Mouse (Mus musculus): ENCODE results near the gene Frmpd1.

The Frmpd1 gene

GRCm38 (mm10) chr4:45275770-45276169 is 91.1 kb downstream of the Frmpd1 start:
- Histone ChIP-seq H3K36me3 (ENCODE audit: insufficient read depth, low read length) (no peaks in the 10 kb centered on the region), H3K4me3 (replicated peaks; ENCODE audit: low read length) (no peak overlapping the region), H3K27me3 (ENCODE audit: insufficient read depth, low read length) (no peaks in the 10 kb centered on the region), H3K9me3 (ENCODE audit: low read length) (no peaks in the 10 kb centered on the region), H3K4me1 (replicated peaks; ENCODE audit: low read depth, low read length) (no peaks in the 10 kb centered on the region)
- no peak for TF ChIP-seq NANOG (IDR thresholded peaks at IDR 0.05; ENCODE audit: borderline replicate concordance, low read length)
- no peak for TF ChIP-seq CTCF (conservative IDR thresholded peaks at IDR 0.05; ENCODE audit: low read length)
- TF ChIP-seq POU5F1 (IDR thresholded peaks at IDR 0.05; ENCODE audit: borderline replicate concordance, low read length) = no peak

GRCm38 (mm10) chr4:45279292-45279691 is 94.6 kb downstream of the Frmpd1 start:
- TF ChIP-seq POU5F1 (IDR thresholded peaks at IDR 0.05; ENCODE audit: borderline replicate concordance, low read length) (no peak), NANOG (IDR thresholded peaks at IDR 0.05; ENCODE audit: borderline replicate concordance, low read length) (no peak), CTCF (conservative IDR thresholded peaks at IDR 0.05; ENCODE audit: low read length) (no peak)
- no peaks in the 10 kb centered on the region for H3K4me1 ChIP-seq (replicated peaks; ENCODE audit: low read depth, low read length)
- H3K36me3 ChIP-seq (ENCODE audit: insufficient read depth, low read length) = no peaks in the 10 kb centered on the region
- H3K9me3 ChIP-seq (ENCODE audit: low read length) = peaks cover 4% of the 10 kb centered on the region; the same call in 1 of the 2 replicates
- H3K27me3 ChIP-seq (ENCODE audit: insufficient read depth, low read length) = peaks cover 8% of the 10 kb centered on the region
- no peak overlapping the region for H3K4me3 ChIP-seq (replicated peaks; ENCODE audit: low read length)

- Histone ChIP-seq H3K27me3 (ENCODE audit: insufficient read depth, low read length) (peaks cover 15% of the 10 kb centered on the region), H3K4me1 (replicated peaks; ENCODE audit: low read depth, low read length) (peaks cover 8% of the 10 kb centered on the region), H3K36me3 (ENCODE audit: insufficient read depth, low read length) (no peaks in the 10 kb centered on the region), H3K9me3 (ENCODE audit: low read length) (peaks cover 4% of the 10 kb centered on the region; the same call in 1 of the 2 replicates), H3K4me3 (replicated peaks; ENCODE audit: low read length) (no peak overlapping the region)
- TF ChIP-seq NANOG (IDR thresholded peaks at IDR 0.05; ENCODE audit: borderline replicate concordance, low read length) = no peak
- TF ChIP-seq CTCF (conservative IDR thresholded peaks at IDR 0.05; ENCODE audit: low read length) = peak; percentile 61
These were observed 95.4 kb downstream of the Frmpd1 start for GRCm38 (mm10) chr4:45279981-45280548.

- peaks cover 4% of the 10 kb centered on the region; the same call in 1 of the 2 replicates for H3K9me3 ChIP-seq (ENCODE audit: low read length)
- H3K4me3 ChIP-seq (replicated peaks; ENCODE audit: low read length) = no peak overlapping the region
- TF ChIP-seq NANOG (IDR thresholded peaks at IDR 0.05; ENCODE audit: borderline replicate concordance, low read length) (no peak), POU5F1 (IDR thresholded peaks at IDR 0.05; ENCODE audit: borderline replicate concordance, low read length) (no peak), CTCF (conservative IDR thresholded peaks at IDR 0.05; ENCODE audit: low read length) (peak; percentile 27; the same call in 1 of the 2 replicates)
These were observed 101.6 kb downstream of the Frmpd1 start for GRCm38 (mm10) chr4:45286318-45286717.

GRCm38 (mm10) chr4:45287906-45288305 is 103.2 kb downstream of the Frmpd1 start:
- TF ChIP-seq POU5F1 (IDR thresholded peaks at IDR 0.05; ENCODE audit: borderline replicate concordance, low read length) (peak; percentile 84), NANOG (IDR thresholded peaks at IDR 0.05; ENCODE audit: borderline replicate concordance, low read length) (peak; percentile 98), CTCF (conservative IDR thresholded peaks at IDR 0.05; ENCODE audit: low read length) (no peak)
- H3K27me3 ChIP-seq (ENCODE audit: insufficient read depth, low read length) = peaks cover 19% of the 10 kb centered on the region

More at GRCm38 (mm10) chr4:45286318-45286717, 101.6 kb downstream of the Frmpd1 start:
- Histone ChIP-seq H3K36me3 (ENCODE audit: insufficient read depth, low read length) (no peaks in the 10 kb centered on the region), H3K27me3 (ENCODE audit: insufficient read depth, low read length) (peaks cover 19% of the 10 kb centered on the region), H3K4me1 (replicated peaks; ENCODE audit: low read depth, low read length) (peaks cover 44% of the 10 kb centered on the region)

GRCm38 (mm10) chr4:45296662-45297564 is 112.2 kb downstream of the Frmpd1 start, which contains the start of gene Trmt10b:
Gene Trmt10b (plus strand): TSS chr4:45297127.
- Histone ChIP-seq H3K9me3 (ENCODE audit: low read length) (no peaks in the 10 kb centered on the region), H3K4me3 (replicated peaks; ENCODE audit: low read length) (peak within 1 kb of the TSS; percentile 90), H3K4me1 (replicated peaks; ENCODE audit: low read depth, low read length) (peaks cover 13% of the 10 kb centered on the region), H3K36me3 (ENCODE audit: insufficient read depth, low read length) (peaks cover 21% of the 10 kb centered on the region), H3K27me3 (ENCODE audit: insufficient read depth, low read length) (no peaks in the 10 kb centered on the region)
- TF ChIP-seq NANOG (IDR thresholded peaks at IDR 0.05; ENCODE audit: borderline replicate concordance, low read length) (no peak), POU5F1 (IDR thresholded peaks at IDR 0.05; ENCODE audit: borderline replicate concordance, low read length) (no peak), CTCF (conservative IDR thresholded peaks at IDR 0.05; ENCODE audit: low read length) (no peak)

More at GRCm38 (mm10) chr4:45287906-45288305, 103.2 kb downstream of the Frmpd1 start:
- Histone ChIP-seq H3K36me3 (ENCODE audit: insufficient read depth, low read length) (no peaks in the 10 kb centered on the region), H3K4me1 (replicated peaks; ENCODE audit: low read depth, low read length) (peaks cover 44% of the 10 kb centered on the region), H3K4me3 (replicated peaks; ENCODE audit: low read length) (no peak overlapping the region), H3K9me3 (ENCODE audit: low read length) (peaks cover 4% of the 10 kb centered on the region; the same call in 1 of the 2 replicates)

- TF ChIP-seq POU5F1 (IDR thresholded peaks at IDR 0.05; ENCODE audit: borderline replicate concordance, low read length) = no peak
- no peak for TF ChIP-seq CTCF (conservative IDR thresholded peaks at IDR 0.05; ENCODE audit: low read length)
- TF ChIP-seq NANOG (IDR thresholded peaks at IDR 0.05; ENCODE audit: borderline replicate concordance, low read length) = no peak
- H3K4me3 ChIP-seq (replicated peaks; ENCODE audit: low read length) = no peak overlapping the region
- peaks cover 76% of the 10 kb centered on the region for H3K36me3 ChIP-seq (ENCODE audit: insufficient read depth, low read length)
- no peaks in the 10 kb centered on the region for H3K27me3 ChIP-seq (ENCODE audit: insufficient read depth, low read length)
- peaks cover 4% of the 10 kb centered on the region for H3K4me1 ChIP-seq (replicated peaks; ENCODE audit: low read depth, low read length)
- no peaks in the 10 kb centered on the region for H3K9me3 ChIP-seq (ENCODE audit: low read length)
These were observed 120.9 kb downstream of the Frmpd1 start for GRCm38 (mm10) chr4:45305536-45305935.

- peaks cover 4% of the 10 kb centered on the region for H3K4me1 ChIP-seq (replicated peaks; ENCODE audit: low read depth, low read length)
These were observed 123.4 kb downstream of the Frmpd1 start for GRCm38 (mm10) chr4:45308046-45308445.

More at GRCm38 (mm10) chr4:45308046-45308445, 123.4 kb downstream of the Frmpd1 start:
- no peak overlapping the region for H3K4me3 ChIP-seq (replicated peaks; ENCODE audit: low read length)
- H3K36me3 ChIP-seq (ENCODE audit: insufficient read depth, low read length) = peaks cover 57% of the 10 kb centered on the region
- no peaks in the 10 kb centered on the region for H3K9me3 ChIP-seq (ENCODE audit: low read length)
- TF ChIP-seq POU5F1 (IDR thresholded peaks at IDR 0.05; ENCODE audit: borderline replicate concordance, low read length) (no peak), CTCF (conservative IDR thresholded peaks at IDR 0.05; ENCODE audit: low read length) (peak; percentile 74)
- no peaks in the 10 kb centered on the region for H3K27me3 ChIP-seq (ENCODE audit: insufficient read depth, low read length)

All from E14TG2a.4 (cell line).